Mouse (Mus musculus): ENCODE data around the gene Ptprr. TPM values are rescaled to one million over a fixed set of nuclear protein-coding genes. Genes with fewer than 3 reads are reported as not detected.
A peak's percentile ranks its signal among the peaks of the same experiment; 100 is the strongest.

The Ptprr gene
- polyA plus RNA-seq, 1 experiment: 1.2 TPM

- Histone ChIP-seq H3K4me3 (ENCODE audit: insufficient read depth, low read depth, low read length) (no peak overlapping the region), H3K4me1 (ENCODE audit: control insufficient read depth, insufficient read depth, insufficient read length, low read length) (peaks cover 11% of the 10 kb centered on the region), H3K27ac (replicated peaks; ENCODE audit: low read depth, low read length) (peak overlapping the region; percentile 78)
Measured at GRCm38 (mm10) chr10:116260658-116261433, 242.8 kb downstream of the Ptprr start.

- peak overlapping the region; percentile 41 for H3K27ac ChIP-seq (replicated peaks; ENCODE audit: low read depth, low read length)
- H3K4me3 ChIP-seq (ENCODE audit: insufficient read depth, low read depth, low read length): no peak overlapping the region
- H3K4me1 ChIP-seq (ENCODE audit: control insufficient read depth, insufficient read depth, insufficient read length, low read length): peaks cover 15% of the 10 kb centered on the region
Measured at GRCm38 (mm10) chr10:116261559-116261958, 243.5 kb downstream of the Ptprr start.

- Histone ChIP-seq H3K4me3 (ENCODE audit: insufficient read depth, low read depth, low read length) (no peak overlapping the region), H3K27ac (replicated peaks; ENCODE audit: low read depth, low read length) (no peak overlapping the region), H3K4me1 (ENCODE audit: control insufficient read depth, insufficient read depth, insufficient read length, low read length) (peaks cover 23% of the 10 kb centered on the region)
Measured at GRCm38 (mm10) chr10:116264521-116264920, 246.5 kb downstream of the Ptprr start.

GRCm38 (mm10) chr10:116266561-116267433 is 248.8 kb downstream of the Ptprr start:
- H3K27ac ChIP-seq (replicated peaks; ENCODE audit: low read depth, low read length): peak overlapping the region; percentile 99
- H3K4me3 ChIP-seq (ENCODE audit: insufficient read depth, low read depth, low read length): 0 out of 2 replicates have a peak overlapping the region, but pooled peaks have one; percentile 10
- H3K4me1 ChIP-seq (ENCODE audit: control insufficient read depth, insufficient read depth, insufficient read length, low read length): peaks cover 30% of the 10 kb centered on the region

GRCm38 (mm10) chr10:116267434-116267822 is 249.4 kb downstream of the Ptprr start:
- no peak overlapping the region for H3K4me3 ChIP-seq (ENCODE audit: insufficient read depth, low read depth, low read length)
- H3K4me1 ChIP-seq (ENCODE audit: control insufficient read depth, insufficient read depth, insufficient read length, low read length): peaks cover 30% of the 10 kb centered on the region
- peak overlapping the region; percentile 99 for H3K27ac ChIP-seq (replicated peaks; ENCODE audit: low read depth, low read length)

- peak overlapping the region; percentile 99; the same call in 1 of the 2 replicates for H3K27ac ChIP-seq (replicated peaks; ENCODE audit: low read depth, low read length)
- H3K4me3 ChIP-seq (ENCODE audit: insufficient read depth, low read depth, low read length): no peak overlapping the region
- H3K4me1 ChIP-seq (ENCODE audit: control insufficient read depth, insufficient read depth, insufficient read length, low read length): peaks cover 30% of the 10 kb centered on the region
Measured at GRCm38 (mm10) chr10:116268343-116268742, 250.3 kb downstream of the Ptprr start.

GRCm38 (mm10) chr10:116270646-116271469 is 252.8 kb downstream of the Ptprr start:
- peak overlapping the region; percentile 63 for H3K27ac ChIP-seq (replicated peaks; ENCODE audit: low read depth, low read length)
- H3K4me1 ChIP-seq (ENCODE audit: control insufficient read depth, insufficient read depth, insufficient read length, low read length): peaks cover 25% of the 10 kb centered on the region
- no peak overlapping the region for H3K4me3 ChIP-seq (ENCODE audit: insufficient read depth, low read depth, low read length)

GRCm38 (mm10) chr10:116271470-116271915 is 253.5 kb downstream of the Ptprr start:
- H3K27ac ChIP-seq (replicated peaks; ENCODE audit: low read depth, low read length): peak overlapping the region; percentile 63
- peaks cover 21% of the 10 kb centered on the region for H3K4me1 ChIP-seq (ENCODE audit: control insufficient read depth, insufficient read depth, insufficient read length, low read length)
- no peak overlapping the region for H3K4me3 ChIP-seq (ENCODE audit: insufficient read depth, low read depth, low read length)

- Histone ChIP-seq H3K4me3 (ENCODE audit: insufficient read depth, low read depth, low read length) (no peak overlapping the region), H3K27ac (replicated peaks; ENCODE audit: low read depth, low read length) (no peak overlapping the region), H3K4me1 (ENCODE audit: control insufficient read depth, insufficient read depth, insufficient read length, low read length) (peaks cover 21% of the 10 kb centered on the region; the same call in 1 of the 2 replicates)
Measured at GRCm38 (mm10) chr10:116272156-116272555, 254.1 kb downstream of the Ptprr start.

- peak within 1 kb of the TSS; percentile 96 for H3K27ac ChIP-seq (replicated peaks; ENCODE audit: low read depth, low read length)
- H3K4me3 ChIP-seq (ENCODE audit: insufficient read depth, low read depth, low read length): peak within 1 kb of the TSS; percentile 78
- H3K4me1 ChIP-seq (ENCODE audit: control insufficient read depth, insufficient read depth, insufficient read length, low read length): peaks cover 21% of the 10 kb centered on the region; the same call in 1 of the 2 replicates
Measured at GRCm38 (mm10) chr10:116275280-116275679, 257.3 kb downstream of the Ptprr start, which contains the start of gene Ptprb. TSS of gene Ptprb (plus strand) at chr10:116275523.

- H3K4me1 ChIP-seq (ENCODE audit: control insufficient read depth, insufficient read depth, insufficient read length, low read length): peaks cover 25% of the 10 kb centered on the region
- H3K4me3 ChIP-seq (ENCODE audit: insufficient read depth, low read depth, low read length): no peak overlapping the region
- peak overlapping the region; percentile 94 for H3K27ac ChIP-seq (replicated peaks; ENCODE audit: low read depth, low read length)
Measured at GRCm38 (mm10) chr10:116286697-116287344, 268.8 kb downstream of the Ptprr start.

GRCm38 (mm10) chr10:116288130-116288529 is 270.1 kb downstream of the Ptprr start:
- Histone ChIP-seq H3K4me1 (ENCODE audit: control insufficient read depth, insufficient read depth, insufficient read length, low read length) (peaks cover 25% of the 10 kb centered on the region), H3K27ac (replicated peaks; ENCODE audit: low read depth, low read length) (peak overlapping the region; percentile 97), H3K4me3 (ENCODE audit: insufficient read depth, low read depth, low read length) (no peak overlapping the region)

- H3K4me3 ChIP-seq (ENCODE audit: insufficient read depth, low read depth, low read length): no peak overlapping the region
- H3K4me1 ChIP-seq (ENCODE audit: control insufficient read depth, insufficient read depth, insufficient read length, low read length): peaks cover 25% of the 10 kb centered on the region
- peak overlapping the region; percentile 39; the same call in 1 of the 2 replicates for H3K27ac ChIP-seq (replicated peaks; ENCODE audit: low read depth, low read length)
Measured at GRCm38 (mm10) chr10:116290483-116290882, 272.5 kb downstream of the Ptprr start.

GRCm38 (mm10) chr10:116291153-116291755 is 273.2 kb downstream of the Ptprr start:
- no peak overlapping the region for H3K27ac ChIP-seq (replicated peaks; ENCODE audit: low read depth, low read length)
- no peak overlapping the region for H3K4me3 ChIP-seq (ENCODE audit: insufficient read depth, low read depth, low read length)
- H3K4me1 ChIP-seq (ENCODE audit: control insufficient read depth, insufficient read depth, insufficient read length, low read length): peaks cover 25% of the 10 kb centered on the region

Data from brown adipose tissue, adult 24 weeks (tissue).